Mouse (Mus musculus): Measurements from ENCODE around the gene Rph3al. TPM values are rescaled to one million over a fixed set of nuclear protein-coding genes. Genes with fewer than 3 reads are reported as not detected.

Rph3al gene
- 2.2 and 2.3 TPM in 2 replicates for polyA plus RNA-seq (2012; rRNA removed)

GRCm38 (mm10) chr11:75938379-75938906 is at the start of gene Rph3al:
Gene Rph3al (minus strand): TSS chr11:75938429.

GRCm38 (mm10) chr11:75796029-75796445 is 142.2 kb downstream of the Rph3al start, which contains the start of gene Doc2b:
Gene Doc2b (minus strand): TSS chr11:75796049.

Other genes starting within 250 kb of the Rph3al start
- gene Ywhae, start 205.6 kb downstream of the Rph3al start, polyA plus RNA-seq (2012; rRNA removed): 1,115 and 1,378 TPM in 2 replicates
- gene Doc2b, start 142.4 kb downstream of the Rph3al start, polyA plus RNA-seq (2012; rRNA removed): 4.3 and 5.3 TPM in 2 replicates
- 4.0 and 4.1 TPM in 2 replicates for gene 1700016K19Rik, start 61.5 kb upstream of the Rph3al start, polyA plus RNA-seq (2012; rRNA removed)
- 4.2 and 9.9 TPM in 2 replicates for gene Rflnb, start 89.4 kb upstream of the Rph3al start, polyA plus RNA-seq (2012; rRNA removed)
- gene Vps53, start 241.2 kb upstream of the Rph3al start, polyA plus RNA-seq (2012; rRNA removed): 47.3 and 49.3 TPM in 2 replicates
- 26.4 and 27.5 TPM in 2 replicates for gene Fam57a, start 241.2 kb upstream of the Rph3al start, polyA plus RNA-seq (2012; rRNA removed)

All from central nervous system, embryonic 14 days (tissue).